Mouse (Mus musculus) c-Kit-positive CD71-positive TER-119-negative erythroid progenitor cells, embryonic 14.5 days (primary cell): Measurements from ENCODE around the gene Abracl.

Experiments used
- DNase-seq: peaks from one replicate; pipeline ENCODE4 v3.0.0-alpha.2; 2013; ENCODE audit warnings: low read depth

The Abracl gene

GRCm38 (mm10) chr10:18022741-18023347 lies at the start of gene Abracl:
TSS of gene Abracl (minus strand) at chr10:18023288.
- DNase-seq: peak; percentile 54

- no peak for DNase-seq
These were observed 49.8 kb upstream of the Abracl start for GRCm38 (mm10) chr10:18072871-18073270.

GRCm38 (mm10) chr10:18070616-18071015 lies 47.5 kb upstream of the Abracl start:
- no peak for DNase-seq

GRCm38 (mm10) chr10:18070144-18070543 lies 47.1 kb upstream of the Abracl start:
- DNase-seq: no peak

- no peak for DNase-seq
These were observed 46.5 kb upstream of the Abracl start for GRCm38 (mm10) chr10:18069576-18069975.

GRCm38 (mm10) chr10:18068880-18069279 lies 45.8 kb upstream of the Abracl start:
- DNase-seq: no peak

- no peak for DNase-seq
These were observed 44.8 kb upstream of the Abracl start for GRCm38 (mm10) chr10:18067761-18068446.

GRCm38 (mm10) chr10:18066031-18066439 lies 42.9 kb upstream of the Abracl start:
- no peak for DNase-seq

- DNase-seq: no peak
These were observed 41.6 kb upstream of the Abracl start for GRCm38 (mm10) chr10:18064606-18065228.

- no peak for DNase-seq
These were observed 38.4 kb upstream of the Abracl start for GRCm38 (mm10) chr10:18061533-18061932.

- no peak for DNase-seq
These were observed 37.7 kb upstream of the Abracl start for GRCm38 (mm10) chr10:18060778-18061177.

GRCm38 (mm10) chr10:18059807-18060206 lies 36.7 kb upstream of the Abracl start:
- DNase-seq: no peak

GRCm38 (mm10) chr10:18058681-18059338 lies 35.7 kb upstream of the Abracl start:
- no peak for DNase-seq

- no peak for DNase-seq
These were observed 33.3 kb upstream of the Abracl start for GRCm38 (mm10) chr10:18056391-18056745.

GRCm38 (mm10) chr10:18055696-18056390 lies 32.8 kb upstream of the Abracl start, which contains the start of gene Reps1:
TSS of gene Reps1 (plus strand) at chr10:18055861.
- DNase-seq: no peak

- DNase-seq: peak; percentile 58
These were observed 32.1 kb upstream of the Abracl start for GRCm38 (mm10) chr10:18055009-18055695.

GRCm38 (mm10) chr10:18047380-18048146 lies 24.5 kb upstream of the Abracl start:
- DNase-seq: no peak

- no peak for DNase-seq
These were observed 23.3 kb upstream of the Abracl start for GRCm38 (mm10) chr10:18046380-18046779.

- no peak for DNase-seq
These were observed 13.8 kb upstream of the Abracl start for GRCm38 (mm10) chr10:18036849-18037248.

GRCm38 (mm10) chr10:18034408-18034807 lies 11.3 kb upstream of the Abracl start:
- no peak for DNase-seq

- peak; percentile 65 for DNase-seq
These were observed 776 bp downstream of the Abracl start for GRCm38 (mm10) chr10:18022312-18022711.
